Mouse (Mus musculus): ENCODE results near the gene Sept9. TPM values are rescaled to one million over a fixed set of nuclear protein-coding genes. Genes with fewer than 3 reads are reported as not detected.

The Sept9 gene
- polyA plus RNA-seq, 2 experiments, result 14.9 to 25.5 TPM

DNA sequence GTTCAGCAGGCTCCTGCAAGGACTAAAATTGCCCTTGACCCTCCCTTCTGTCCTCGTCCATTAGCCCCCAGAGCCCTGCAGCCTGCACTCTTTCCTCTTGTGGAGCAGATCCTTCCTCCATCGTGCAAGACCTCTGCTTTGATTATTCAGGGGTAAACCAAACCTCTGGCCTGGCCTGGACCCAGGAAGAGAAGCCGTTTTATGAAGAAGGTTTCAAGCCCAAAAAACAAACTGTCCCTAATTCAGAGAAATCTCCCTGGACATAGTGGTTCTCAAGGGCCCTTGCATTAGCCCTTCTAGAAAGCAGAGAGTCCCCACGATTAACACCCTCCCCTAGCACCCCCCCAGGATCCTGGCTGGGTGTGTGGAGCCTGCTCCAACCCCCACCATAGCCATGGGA is 207.7 kb downstream of the Sept9 start:
- no peak overlapping the region for H3K4me3 ChIP-seq (ENCODE audit: insufficient read depth in 1 of 2, low read depth in 2 of 2, low read length in 2 of 2)
- no peak overlapping the region for H3K9ac ChIP-seq (replicated peaks)
- peaks cover 2 to 8% of the 10 kb centered on the region in 2 experiments; a peak in 1 of 4 replicates for H3K4me1 ChIP-seq (replicated peaks; ENCODE audit: control insufficient read depth in 2 of 2, insufficient read depth in 2 of 2, low read length in 1 of 2)
- H3K27me3 ChIP-seq (ENCODE audit: control insufficient read depth, insufficient read depth, low read length), result peaks cover 19% of the 10 kb centered on the region
- 0 out of 2 replicates have a peak overlapping the region, but pooled peaks have one; percentile 31 for H3K4me2 ChIP-seq (ENCODE audit: low read depth)
- H3K36me3 ChIP-seq (replicated peaks; ENCODE audit: control insufficient read depth, insufficient read depth, low read depth), result no peaks in the 10 kb centered on the region
- no peak for ATAC-seq (ENCODE audit: insufficient read depth)
- 8% methylated on average over 4 of the region's 4 CpGs for WGBS (ENCODE audit: insufficient replicate concordance)
- TF ChIP-seq CTCF (IDR thresholded peaks at IDR 0.05; ENCODE audit: low read depth), result no peak
- no peak for TF ChIP-seq EP300 (IDR thresholded peaks at IDR 0.05; ENCODE audit: low read depth)
- H3K27ac ChIP-seq, result no peak overlapping the region
- H3K9me3 ChIP-seq (ENCODE audit: control insufficient read depth, low read length), result no peaks in the 10 kb centered on the region
- no peak for DNase-seq (ENCODE audit: low read depth in 3 of 3, low spot score in 3 of 3)

DNA sequence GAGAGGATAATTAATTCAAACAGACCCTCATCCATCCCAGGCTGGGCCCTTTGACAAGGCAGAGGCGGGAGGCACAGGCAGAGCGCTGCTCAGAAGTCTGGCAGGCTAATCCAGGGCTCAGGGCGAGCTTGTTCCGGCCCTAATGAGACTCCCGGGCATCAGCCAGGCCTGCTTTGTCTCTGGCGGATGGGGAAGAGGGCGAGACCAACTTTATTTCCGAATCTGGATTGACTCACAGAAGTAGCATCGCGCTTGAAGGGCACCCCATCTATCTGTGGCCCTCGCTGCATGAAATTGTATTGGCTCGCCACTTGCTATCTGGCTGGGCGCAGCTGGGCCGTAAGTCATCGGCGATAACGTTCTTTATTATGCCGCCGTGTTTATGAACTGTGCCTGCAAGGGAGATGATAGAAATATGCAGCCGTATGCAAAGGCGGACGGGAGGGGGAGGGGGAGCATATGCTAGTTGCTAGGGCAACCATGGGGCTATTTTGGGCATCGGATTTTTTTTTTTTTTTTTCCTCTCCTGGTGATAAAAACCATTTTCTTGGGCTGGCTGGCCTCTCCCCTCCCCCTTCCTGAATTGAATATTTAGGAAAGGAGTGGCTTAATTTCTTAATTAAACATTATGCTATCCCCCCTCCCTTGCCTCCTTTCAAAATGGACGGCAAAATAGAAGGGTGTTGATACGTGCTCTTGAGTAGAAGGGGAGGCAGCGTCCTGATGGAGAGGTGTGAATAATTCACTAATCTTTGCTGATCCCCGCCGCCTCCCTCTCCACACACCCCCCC is 208.4 kb downstream of the Sept9 start:
- no peak overlapping the region for H3K9ac ChIP-seq (replicated peaks)
- no peak overlapping the region for H3K4me3 ChIP-seq (ENCODE audit: insufficient read depth in 1 of 2, low read depth in 2 of 2, low read length in 2 of 2)
- no peak for TF ChIP-seq CTCF (IDR thresholded peaks at IDR 0.05; ENCODE audit: low read depth)
- peak; percentile 80 for TF ChIP-seq EP300 (IDR thresholded peaks at IDR 0.05; ENCODE audit: low read depth)
- DNase-seq (ENCODE audit: low read depth in 3 of 3, low spot score in 3 of 3), result peak; percentile 43 to 54 (median 45)
- WGBS (ENCODE audit: insufficient replicate concordance), result 2% methylated on average over 28 of the region's 28 CpGs
- H3K4me2 ChIP-seq (ENCODE audit: low read depth), result peak overlapping the region; percentile 31
- H3K27me3 ChIP-seq (ENCODE audit: control insufficient read depth, insufficient read depth, low read length), result peaks cover 23% of the 10 kb centered on the region
- no peaks in the 10 kb centered on the region for H3K36me3 ChIP-seq (replicated peaks; ENCODE audit: control insufficient read depth, insufficient read depth, low read depth)
- H3K27ac ChIP-seq, result no peak overlapping the region
- no peaks in the 10 kb centered on the region for H3K9me3 ChIP-seq (ENCODE audit: control insufficient read depth, low read length)
- H3K4me1 ChIP-seq (replicated peaks; ENCODE audit: control insufficient read depth in 2 of 2, insufficient read depth in 2 of 2, low read length in 1 of 2), result peaks cover 2 to 8% of the 10 kb centered on the region in 2 experiments; a peak in 1 of 4 replicates
- peak; percentile 90; the same call in 1 of the 2 replicates for ATAC-seq (ENCODE audit: insufficient read depth)

DNA sequence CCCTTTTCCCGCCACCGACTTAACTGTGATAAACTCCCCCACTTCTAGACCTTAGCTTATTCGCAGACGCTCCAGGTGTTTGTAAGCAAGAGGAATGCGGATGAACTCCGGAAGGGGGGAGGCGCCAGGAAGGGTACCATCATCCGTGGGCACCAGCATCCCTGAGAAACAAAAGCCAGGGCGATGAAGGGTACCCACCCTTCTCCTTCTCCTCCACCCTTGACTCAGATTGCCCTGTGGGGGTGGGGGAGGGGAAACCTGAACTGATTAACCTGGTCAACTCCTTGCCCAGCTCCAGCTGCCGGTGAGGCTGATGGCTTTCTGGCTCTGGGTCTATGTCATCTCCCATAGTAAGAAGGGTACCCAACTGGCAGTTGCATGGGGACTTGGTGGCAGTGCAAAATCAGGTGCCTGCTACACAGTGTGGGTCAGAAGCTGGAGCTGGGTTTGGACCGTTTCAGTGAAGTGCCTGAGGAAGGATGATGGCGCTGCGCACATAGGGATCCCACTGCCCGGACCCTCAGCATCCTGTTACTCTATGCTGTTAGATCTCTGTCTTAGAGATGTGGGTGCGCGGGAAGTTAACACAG is 209.1 kb downstream of the Sept9 start:
- no peaks in the 10 kb centered on the region for H3K9me3 ChIP-seq (ENCODE audit: control insufficient read depth, low read length)
- no peaks in the 10 kb centered on the region for H3K36me3 ChIP-seq (replicated peaks; ENCODE audit: control insufficient read depth, insufficient read depth, low read depth)
- H3K27me3 ChIP-seq (ENCODE audit: control insufficient read depth, insufficient read depth, low read length), result peaks cover 30% of the 10 kb centered on the region
- no peak overlapping the region for H3K9ac ChIP-seq (replicated peaks)
- 6% methylated on average over 16 of the region's 16 CpGs for WGBS (ENCODE audit: insufficient replicate concordance)
- H3K4me3 ChIP-seq (ENCODE audit: insufficient read depth in 1 of 2, low read depth in 2 of 2, low read length in 2 of 2), result no peak overlapping the region
- peaks cover 2 to 8% of the 10 kb centered on the region in 2 experiments; a peak in 1 of 4 replicates for H3K4me1 ChIP-seq (replicated peaks; ENCODE audit: control insufficient read depth in 2 of 2, insufficient read depth in 2 of 2, low read length in 1 of 2)
- DNase-seq (ENCODE audit: low read depth in 3 of 3, low spot score in 3 of 3) (no peak), ATAC-seq (ENCODE audit: insufficient read depth) (no peak)
- TF ChIP-seq EP300 (IDR thresholded peaks at IDR 0.05; ENCODE audit: low read depth), result no peak
- TF ChIP-seq CTCF (IDR thresholded peaks at IDR 0.05; ENCODE audit: low read depth), result no peak
- no peak overlapping the region for H3K27ac ChIP-seq
- H3K4me2 ChIP-seq (ENCODE audit: low read depth), result peak overlapping the region; percentile 31; the same call in 1 of the 2 replicates

DNA sequence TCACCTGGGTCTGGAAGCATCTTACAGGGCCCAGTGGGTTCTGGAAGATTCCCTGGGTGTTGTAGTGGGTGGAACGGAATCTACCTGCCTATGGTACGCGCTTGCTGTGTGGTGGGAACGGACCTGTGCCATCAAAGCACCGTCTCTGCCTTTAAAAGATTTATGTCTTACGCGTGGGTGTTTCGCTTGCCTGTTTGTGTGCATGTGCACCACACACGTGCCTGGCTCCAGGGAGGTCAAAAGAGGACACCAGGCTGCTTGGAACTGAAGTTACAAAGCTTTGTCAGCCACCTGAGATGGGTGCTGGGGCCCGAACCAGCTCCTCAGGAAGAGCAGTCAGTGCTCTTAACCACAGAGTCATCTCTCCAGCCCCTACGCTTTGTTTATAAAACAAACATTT is 209.9 kb downstream of the Sept9 start:
- Histone ChIP-seq H3K36me3 (replicated peaks; ENCODE audit: control insufficient read depth, insufficient read depth, low read depth) (no peaks in the 10 kb centered on the region), H3K9me3 (ENCODE audit: control insufficient read depth, low read length) (no peaks in the 10 kb centered on the region), H3K27ac (no peak overlapping the region), H3K4me2 (ENCODE audit: low read depth) (no peak overlapping the region), H3K4me1 (replicated peaks; ENCODE audit: control insufficient read depth in 2 of 2, insufficient read depth in 2 of 2, low read length in 1 of 2) (peaks cover 2 to 8% of the 10 kb centered on the region in 2 experiments; a peak in 1 of 4 replicates), H3K27me3 (ENCODE audit: control insufficient read depth, insufficient read depth, low read length) (peaks cover 34% of the 10 kb centered on the region), H3K9ac (replicated peaks) (no peak overlapping the region), H3K4me3 (ENCODE audit: insufficient read depth in 1 of 2, low read depth in 2 of 2, low read length in 2 of 2) (no peak overlapping the region)
- WGBS (ENCODE audit: insufficient replicate concordance), result 50% methylated on average over 11 of the region's 11 CpGs
- ATAC-seq (ENCODE audit: insufficient read depth) (no peak), DNase-seq (ENCODE audit: low read depth in 3 of 3, low spot score in 3 of 3) (no peak)
- no peak for TF ChIP-seq CTCF (IDR thresholded peaks at IDR 0.05; ENCODE audit: low read depth)
- TF ChIP-seq EP300 (IDR thresholded peaks at IDR 0.05; ENCODE audit: low read depth), result no peak

DNA sequence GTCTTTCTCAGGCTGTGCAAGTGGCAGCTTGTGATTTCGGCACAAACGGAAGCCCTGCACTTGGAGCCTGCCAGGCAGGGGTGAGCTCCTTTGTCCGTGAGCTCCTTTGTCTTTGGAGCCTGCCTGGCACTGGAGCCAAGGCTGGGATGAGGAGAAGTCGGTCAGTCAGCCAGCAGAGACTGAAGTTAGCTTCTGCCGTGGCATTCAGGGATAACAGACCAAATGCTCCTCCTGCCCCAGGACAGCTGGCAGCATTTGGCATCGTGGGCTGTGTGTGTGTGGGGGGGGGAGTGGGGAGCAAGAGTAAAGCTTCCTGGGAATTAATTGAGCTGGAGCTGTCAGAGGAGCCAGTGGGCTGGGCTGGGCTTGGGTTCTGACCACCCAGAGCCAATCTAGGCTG is 210.6 kb downstream of the Sept9 start:
- no peaks in the 10 kb centered on the region for H3K36me3 ChIP-seq (replicated peaks; ENCODE audit: control insufficient read depth, insufficient read depth, low read depth)
- ATAC-seq (ENCODE audit: insufficient read depth), result no peak
- peaks cover 40% of the 10 kb centered on the region for H3K27me3 ChIP-seq (ENCODE audit: control insufficient read depth, insufficient read depth, low read length)

More for the DNA sequence above, 210.6 kb downstream of the Sept9 start:
- H3K4me1 ChIP-seq (replicated peaks; ENCODE audit: control insufficient read depth in 2 of 2, insufficient read depth in 2 of 2, low read length in 1 of 2), result peaks cover 2 to 11% of the 10 kb centered on the region in 2 experiments; a peak in 1 of 4 replicates
- 14% methylated on average over 6 of the region's 6 CpGs for WGBS (ENCODE audit: insufficient replicate concordance)
- H3K9me3 ChIP-seq (ENCODE audit: control insufficient read depth, low read length), result no peaks in the 10 kb centered on the region
- H3K4me3 ChIP-seq (ENCODE audit: insufficient read depth in 1 of 2, low read depth in 2 of 2, low read length in 2 of 2), result no peak overlapping the region
- H3K27ac ChIP-seq, result no peak overlapping the region
- H3K9ac ChIP-seq (replicated peaks), result no peak overlapping the region
- H3K4me2 ChIP-seq (ENCODE audit: low read depth), result no peak overlapping the region
- DNase-seq (ENCODE audit: low read depth in 3 of 3, low spot score in 3 of 3), result no peak
- TF ChIP-seq EP300 (IDR thresholded peaks at IDR 0.05; ENCODE audit: low read depth) (no peak), CTCF (IDR thresholded peaks at IDR 0.05; ENCODE audit: low read depth) (no peak)
